Mouse (Mus musculus): Measurements from ENCODE around the gene Wfikkn1. TPM values are rescaled to one million over a fixed set of nuclear protein-coding genes. Genes with fewer than 3 reads are reported as not detected.
A peak's percentile ranks its signal among the peaks of the same experiment; 100 is the strongest.

Wfikkn1 gene
- 0.42 and 0.56 TPM in 2 replicates for polyA plus RNA-seq (2015; fragmentation: Nextera tagmentation; extraction: Ambion mirVana)

- Histone ChIP-seq H3K4me3 (replicated peaks; ENCODE audit: low read length) (no peak within 1 kb of the TSS), H3K4me1 (ENCODE audit: control insufficient read depth, insufficient read depth, low read length) (peaks cover 21% of the 10 kb centered on the region), H3K9ac (ENCODE audit: low read length) (no peak within 1 kb of the TSS), H3K27ac (ENCODE audit: low read length) (no peak within 1 kb of the TSS), H3K36me3 (ENCODE audit: control insufficient read depth, insufficient read depth, low read length) (peaks cover 15% of the 10 kb centered on the region), H3K9me3 (replicated peaks; ENCODE audit: control insufficient read depth, low read length) (no peaks in the 10 kb centered on the region), H3K4me2 (ENCODE audit: low read depth, low read length) (no peak within 1 kb of the TSS), H3K27me3 (ENCODE audit: control insufficient read depth, insufficient read depth, low read length) (no peaks in the 10 kb centered on the region)
- 32% methylated on average over 5 of the region's 5 CpGs for WGBS
- ATAC-seq (ENCODE audit: insufficient read depth, low FRiP score), result no peak
These were observed at the start of gene Wfikkn1 for GRCm38 (mm10) chr17:25880196-25880910. TSS of gene Wfikkn1 (minus strand) at chr17:25880858.

DNA sequence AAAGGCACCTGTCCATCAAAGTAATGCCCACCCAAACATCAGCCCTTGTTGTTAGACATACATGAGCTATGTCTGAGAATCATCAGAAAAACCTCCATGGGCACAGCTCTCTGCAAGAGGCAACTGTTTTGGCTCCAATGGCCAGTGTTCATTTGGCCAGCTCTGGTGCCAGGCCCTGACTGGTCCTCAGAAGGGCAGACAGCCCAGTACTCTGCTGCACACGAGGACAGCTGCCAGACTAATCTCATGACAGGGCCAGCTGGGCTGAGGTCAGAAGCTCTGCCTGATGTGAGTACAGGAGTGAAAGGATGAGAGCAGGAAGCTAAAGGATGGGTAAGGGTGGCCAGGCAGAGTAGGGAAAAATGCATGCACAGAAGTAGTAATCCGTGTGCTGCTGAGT is 44.7 kb upstream of the Wfikkn1 start:
- Histone ChIP-seq H3K36me3 (ENCODE audit: control insufficient read depth, insufficient read depth, low read length) (no peaks in the 10 kb centered on the region), H3K27me3 (ENCODE audit: control insufficient read depth, insufficient read depth, low read length) (no peaks in the 10 kb centered on the region), H3K27ac (ENCODE audit: low read length) (no peak overlapping the region), H3K4me2 (ENCODE audit: low read depth, low read length) (no peak overlapping the region), H3K9ac (ENCODE audit: low read length) (no peak overlapping the region), H3K4me3 (replicated peaks; ENCODE audit: low read length) (no peak overlapping the region), H3K9me3 (replicated peaks; ENCODE audit: control insufficient read depth, low read length) (no peaks in the 10 kb centered on the region), H3K4me1 (ENCODE audit: control insufficient read depth, insufficient read depth, low read length) (no peaks in the 10 kb centered on the region; the same call in 1 of the 2 replicates)
- WGBS, result 75% methylated on average over 2 of the region's 2 CpGs
- ATAC-seq (ENCODE audit: insufficient read depth, low FRiP score), result no peak

DNA sequence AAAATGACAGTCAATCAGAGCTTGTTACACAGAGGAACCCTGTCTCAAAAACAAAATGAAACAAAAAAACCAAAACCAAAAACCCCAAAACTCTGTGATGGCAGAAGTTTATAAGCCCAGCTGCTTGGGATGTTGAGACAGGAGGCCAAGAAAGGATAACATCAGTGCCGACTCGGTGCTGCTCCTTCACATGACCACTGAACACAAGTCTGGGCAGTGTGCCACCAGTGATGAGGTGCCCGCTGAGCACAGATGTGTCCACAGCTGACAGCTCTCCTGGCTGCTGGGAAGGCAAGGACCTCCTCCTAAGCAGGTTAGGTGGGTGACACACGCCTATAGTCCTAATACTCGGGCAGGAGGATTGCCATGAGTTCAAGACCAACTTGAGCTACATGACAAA is 41.5 kb upstream of the Wfikkn1 start:
- peaks cover 14% of the 10 kb centered on the region for H3K4me1 ChIP-seq (ENCODE audit: control insufficient read depth, insufficient read depth, low read length)
- no peak overlapping the region for H3K4me2 ChIP-seq (ENCODE audit: low read depth, low read length)
- WGBS, result 67% methylated on average over 5 of the region's 5 CpGs
- no peaks in the 10 kb centered on the region for H3K9me3 ChIP-seq (replicated peaks; ENCODE audit: control insufficient read depth, low read length)
- no peak for ATAC-seq (ENCODE audit: insufficient read depth, low FRiP score)
- no peak overlapping the region for H3K9ac ChIP-seq (ENCODE audit: low read length)
- H3K27me3 ChIP-seq (ENCODE audit: control insufficient read depth, insufficient read depth, low read length), result no peaks in the 10 kb centered on the region
- H3K36me3 ChIP-seq (ENCODE audit: control insufficient read depth, insufficient read depth, low read length), result no peaks in the 10 kb centered on the region
- H3K27ac ChIP-seq (ENCODE audit: low read length), result no peak overlapping the region
- no peak overlapping the region for H3K4me3 ChIP-seq (replicated peaks; ENCODE audit: low read length)

DNA sequence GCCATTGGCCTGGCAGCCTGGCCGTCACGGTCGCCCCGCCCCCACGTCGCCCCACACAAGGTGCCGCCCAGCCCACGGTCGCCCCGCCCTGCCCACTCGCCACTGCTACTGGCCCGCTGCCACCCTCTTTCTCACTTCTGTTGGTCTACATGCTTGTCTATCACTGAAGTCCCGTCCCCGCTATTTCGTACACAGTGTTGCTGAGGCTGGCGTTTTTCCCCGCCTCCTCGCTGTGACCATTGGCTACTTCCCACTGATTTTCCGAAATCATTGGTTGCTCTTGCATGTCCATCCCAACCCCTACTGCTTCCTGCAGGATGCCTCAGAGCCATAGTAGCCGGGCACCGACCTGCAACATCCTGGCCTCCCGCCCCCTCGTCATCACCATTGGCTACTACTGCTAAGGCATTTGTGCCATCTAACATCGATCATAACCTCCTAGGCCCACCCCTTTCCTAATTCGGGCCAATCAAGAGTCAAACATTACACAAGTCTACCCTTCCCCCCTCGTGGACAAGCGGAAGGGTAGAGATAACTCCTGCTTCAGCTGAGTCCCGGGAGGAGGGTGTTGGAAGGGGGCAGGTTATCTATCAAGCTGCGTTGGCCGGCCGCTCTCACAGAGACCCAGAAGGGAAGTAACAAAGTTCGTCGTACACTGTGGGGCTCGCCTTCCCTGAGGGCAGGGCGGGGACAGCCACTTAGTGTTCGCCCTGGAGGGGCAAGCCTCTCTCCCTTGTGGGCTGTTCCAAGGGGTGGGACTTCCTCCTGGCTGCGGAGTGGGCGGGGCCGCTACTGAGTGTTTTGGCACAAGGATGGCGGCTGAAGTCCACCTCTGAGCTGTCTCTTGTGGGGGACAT is 39.4 kb upstream of the Wfikkn1 start:
- peak; percentile 97 for ATAC-seq (ENCODE audit: insufficient read depth, low FRiP score)
- Histone ChIP-seq H3K9ac (ENCODE audit: low read length) (peak overlapping the region; percentile 71), H3K27me3 (ENCODE audit: control insufficient read depth, insufficient read depth, low read length) (no peaks in the 10 kb centered on the region), H3K27ac (ENCODE audit: low read length) (peak overlapping the region; percentile 98), H3K4me3 (replicated peaks; ENCODE audit: low read length) (peak overlapping the region; percentile 91), H3K9me3 (replicated peaks; ENCODE audit: control insufficient read depth, low read length) (no peaks in the 10 kb centered on the region), H3K36me3 (ENCODE audit: control insufficient read depth, insufficient read depth, low read length) (no peaks in the 10 kb centered on the region), H3K4me2 (ENCODE audit: low read depth, low read length) (peak overlapping the region; percentile 63), H3K4me1 (ENCODE audit: control insufficient read depth, insufficient read depth, low read length) (peaks cover 18% of the 10 kb centered on the region)
- under 1% methylated on average over 40 of the region's 40 CpGs for WGBS

GRCm38 (mm10) chr17:25919144-25919785 is 38.6 kb upstream of the Wfikkn1 start, which contains the start of gene Rab40c:
TSS of gene Rab40c (minus strand) at chr17:25919727.
- no peak for ATAC-seq (ENCODE audit: insufficient read depth, low FRiP score)
- Histone ChIP-seq H3K27ac (ENCODE audit: low read length) (peak within 1 kb of the TSS; percentile 98), H3K9me3 (replicated peaks; ENCODE audit: control insufficient read depth, low read length) (no peaks in the 10 kb centered on the region), H3K4me3 (replicated peaks; ENCODE audit: low read length) (peak within 1 kb of the TSS; percentile 91), H3K4me2 (ENCODE audit: low read depth, low read length) (peak within 1 kb of the TSS; percentile 81), H3K9ac (ENCODE audit: low read length) (peak within 1 kb of the TSS; percentile 90), H3K36me3 (ENCODE audit: control insufficient read depth, insufficient read depth, low read length) (no peaks in the 10 kb centered on the region), H3K4me1 (ENCODE audit: control insufficient read depth, insufficient read depth, low read length) (peaks cover 18% of the 10 kb centered on the region), H3K27me3 (ENCODE audit: control insufficient read depth, insufficient read depth, low read length) (no peaks in the 10 kb centered on the region)
- under 1% methylated on average over 77 of the region's 78 CpGs for WGBS

DNA sequence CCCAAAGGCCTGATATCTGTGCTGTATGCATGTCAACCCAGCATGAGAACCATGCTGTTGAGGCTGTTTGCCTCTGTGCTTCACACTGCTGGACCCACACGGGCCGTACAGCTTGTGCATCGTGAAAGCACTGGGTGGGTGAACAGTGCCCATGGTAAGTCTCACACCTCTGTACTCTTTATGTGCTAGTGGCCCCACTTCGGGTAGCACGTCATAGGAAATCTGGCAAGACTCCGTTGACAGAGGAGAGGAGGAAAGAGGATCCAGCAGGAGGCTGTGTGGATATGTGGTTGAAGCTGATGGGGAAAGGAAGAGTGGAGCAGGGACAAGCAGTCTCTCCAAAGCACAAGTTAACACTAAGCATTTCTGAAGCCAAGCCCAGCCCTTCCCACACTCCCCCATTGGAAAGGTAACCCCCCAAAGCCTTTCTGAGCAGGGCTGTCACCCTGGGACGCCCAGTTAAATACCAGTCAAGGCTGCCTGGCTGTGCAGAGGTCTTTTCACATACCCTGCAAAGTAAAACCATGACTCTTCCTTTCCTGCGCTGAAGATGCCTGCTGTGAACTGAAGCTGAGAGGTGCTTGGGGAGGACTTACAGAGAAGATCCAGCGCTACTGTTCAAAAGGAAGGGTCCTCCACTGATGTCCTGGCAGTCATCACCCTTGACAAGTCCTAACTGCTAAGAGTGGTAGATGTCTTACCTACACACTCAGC is 37.5 kb upstream of the Wfikkn1 start:
- Histone ChIP-seq H3K4me2 (ENCODE audit: low read depth, low read length) (peak overlapping the region; percentile 81), H3K9me3 (replicated peaks; ENCODE audit: control insufficient read depth, low read length) (no peaks in the 10 kb centered on the region), H3K36me3 (ENCODE audit: control insufficient read depth, insufficient read depth, low read length) (no peaks in the 10 kb centered on the region), H3K4me3 (replicated peaks; ENCODE audit: low read length) (peak overlapping the region; percentile 91), H3K27me3 (ENCODE audit: control insufficient read depth, insufficient read depth, low read length) (no peaks in the 10 kb centered on the region), H3K9ac (ENCODE audit: low read length) (peak overlapping the region; percentile 90), H3K4me1 (ENCODE audit: control insufficient read depth, insufficient read depth, low read length) (peaks cover 22% of the 10 kb centered on the region), H3K27ac (ENCODE audit: low read length) (peak overlapping the region; percentile 82)
- ATAC-seq (ENCODE audit: insufficient read depth, low FRiP score), result no peak
- 78% methylated on average over 9 of the region's 9 CpGs for WGBS

- peak overlapping the region; percentile 2; the same call in 1 of the 2 replicates for H3K9ac ChIP-seq (ENCODE audit: low read length)
- no peak for ATAC-seq (ENCODE audit: insufficient read depth, low FRiP score)
- H3K27ac ChIP-seq (ENCODE audit: low read length), result peak overlapping the region; percentile 82
- peaks cover 22% of the 10 kb centered on the region for H3K4me1 ChIP-seq (ENCODE audit: control insufficient read depth, insufficient read depth, low read length)
- H3K9me3 ChIP-seq (replicated peaks; ENCODE audit: control insufficient read depth, low read length), result no peaks in the 10 kb centered on the region
- no peaks in the 10 kb centered on the region for H3K36me3 ChIP-seq (ENCODE audit: control insufficient read depth, insufficient read depth, low read length)
- 62% methylated on average over 8 of the region's 8 CpGs for WGBS
- no peak overlapping the region for H3K4me3 ChIP-seq (replicated peaks; ENCODE audit: low read length)
- H3K27me3 ChIP-seq (ENCODE audit: control insufficient read depth, insufficient read depth, low read length), result no peaks in the 10 kb centered on the region
- peak overlapping the region; percentile 81 for H3K4me2 ChIP-seq (ENCODE audit: low read depth, low read length)
These were observed 36.4 kb upstream of the Wfikkn1 start for GRCm38 (mm10) chr17:25916931-25917647.

DNA sequence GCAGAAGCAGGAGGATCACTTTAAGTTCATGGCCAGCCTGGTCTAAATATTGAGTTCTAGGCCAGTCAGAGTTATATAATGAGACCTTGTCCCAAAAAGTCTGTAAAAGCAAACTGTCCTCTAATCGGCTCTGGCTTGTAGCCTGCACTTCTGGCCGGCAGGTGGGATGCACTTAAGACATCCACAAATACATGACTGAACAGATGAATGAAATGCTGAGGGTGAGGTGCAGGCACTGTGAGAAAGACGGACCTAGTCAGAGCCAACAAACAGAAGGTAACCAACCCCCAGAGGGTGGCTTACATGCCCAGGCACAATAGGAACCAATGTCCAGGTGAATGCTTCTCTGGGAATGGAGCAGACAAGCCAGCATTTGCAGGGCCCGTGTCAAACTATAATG is 33.6 kb upstream of the Wfikkn1 start:
- no peak overlapping the region for H3K4me2 ChIP-seq (ENCODE audit: low read depth, low read length)
- 66% methylated on average over 4 of the region's 4 CpGs for WGBS
- no peaks in the 10 kb centered on the region for H3K27me3 ChIP-seq (ENCODE audit: control insufficient read depth, insufficient read depth, low read length)
- no peak overlapping the region for H3K9ac ChIP-seq (ENCODE audit: low read length)
- H3K36me3 ChIP-seq (ENCODE audit: control insufficient read depth, insufficient read depth, low read length), result no peaks in the 10 kb centered on the region
- H3K9me3 ChIP-seq (replicated peaks; ENCODE audit: control insufficient read depth, low read length), result no peaks in the 10 kb centered on the region
- 0 out of 2 replicates have a peak overlapping the region, but pooled peaks have one; percentile 0 for H3K27ac ChIP-seq (ENCODE audit: low read length)
- no peak overlapping the region for H3K4me3 ChIP-seq (replicated peaks; ENCODE audit: low read length)
- H3K4me1 ChIP-seq (ENCODE audit: control insufficient read depth, insufficient read depth, low read length), result peaks cover 22% of the 10 kb centered on the region
- ATAC-seq (ENCODE audit: insufficient read depth, low FRiP score), result no peak

Data from stomach, embryonic 16.5 days (tissue).